Mouse (Mus musculus): ENCODE measurements at regions not wholly inside any gene's neighbourhood (a gene's known extent, or its start where the extent isn't known, plus 50 kb on each side); places are given as distances from the start of the nearest gene placed in this dataset.

GRCm38 (mm10) chr13:59943020-59943419 lies 120.1 kb upstream of the Tut7 start:
- ATAC-seq (replicated peaks) = no peak
- Histone ChIP-seq H3K9me3 (no peaks in the 10 kb centered on the region), H3K27ac (no peak overlapping the region), H3K36me3 (replicated peaks) (no peaks in the 10 kb centered on the region), H3K4me1 (peaks cover 9% of the 10 kb centered on the region; the same call in 1 of the 2 replicates), H3K27me3 (replicated peaks) (0 out of 2 replicates have a peak, but pooled peaks cover 4% of the 10 kb centered on the region), H3K9ac (no peak overlapping the region), H3K4me3 (no peak overlapping the region), H3K4me2 (no peak overlapping the region)
- 35% methylated on average over 3 of the region's 3 CpGs for WGBS

GRCm38 (mm10) chr13:59941519-59941918 lies 118.6 kb upstream of the Tut7 start:
- WGBS = 68% methylated on average over 3 of the region's 3 CpGs
- H3K9me3 ChIP-seq = no peaks in the 10 kb centered on the region
- H3K27ac ChIP-seq = no peak overlapping the region
- ATAC-seq (replicated peaks) = no peak
- H3K36me3 ChIP-seq (replicated peaks) = no peaks in the 10 kb centered on the region
- peaks cover 9% of the 10 kb centered on the region; the same call in 1 of the 2 replicates for H3K4me1 ChIP-seq
- no peak overlapping the region for H3K4me3 ChIP-seq
- 0 out of 2 replicates have a peak, but pooled peaks cover 4% of the 10 kb centered on the region for H3K27me3 ChIP-seq (replicated peaks)
- no peak overlapping the region for H3K9ac ChIP-seq
- no peak overlapping the region; the same call in 1 of the 2 replicates for H3K4me2 ChIP-seq

- no peak for ATAC-seq (replicated peaks)
- Histone ChIP-seq H3K4me1 (peaks cover 9% of the 10 kb centered on the region; the same call in 1 of the 2 replicates), H3K9me3 (no peaks in the 10 kb centered on the region), H3K27me3 (replicated peaks) (0 out of 2 replicates have a peak, but pooled peaks cover 4% of the 10 kb centered on the region), H3K4me3 (no peak overlapping the region), H3K4me2 (peak overlapping the region; percentile 36), H3K36me3 (replicated peaks) (no peaks in the 10 kb centered on the region), H3K27ac (no peak overlapping the region), H3K9ac (no peak overlapping the region; the same call in 1 of the 2 replicates)
- WGBS = 20% methylated on average over 16 of the region's 16 CpGs
These were observed 117.7 kb upstream of the Tut7 start for GRCm38 (mm10) chr13:59940414-59941205.

GRCm38 (mm10) chr13:59939886-59940285 lies 116.9 kb upstream of the Tut7 start:
- ATAC-seq (replicated peaks) = no peak

GRCm38 (mm10) chr13:59937147-59937546 lies 114.2 kb upstream of the Tut7 start:
- no peak overlapping the region for H3K27ac ChIP-seq
- no peaks in the 10 kb centered on the region for H3K9me3 ChIP-seq
- 0 out of 2 replicates have a peak, but pooled peaks cover 4% of the 10 kb centered on the region for H3K27me3 ChIP-seq (replicated peaks)
- WGBS = 71% methylated on average over 3 of the region's 3 CpGs
- no peak overlapping the region for H3K4me2 ChIP-seq
- H3K9ac ChIP-seq = no peak overlapping the region
- H3K4me1 ChIP-seq = peaks cover 9% of the 10 kb centered on the region; the same call in 1 of the 2 replicates
- no peak for ATAC-seq (replicated peaks)
- H3K36me3 ChIP-seq (replicated peaks) = no peaks in the 10 kb centered on the region
- H3K4me3 ChIP-seq = no peak overlapping the region

More at GRCm38 (mm10) chr13:59939886-59940285, 116.9 kb upstream of the Tut7 start:
- Histone ChIP-seq H3K27ac (no peak overlapping the region), H3K27me3 (replicated peaks) (0 out of 2 replicates have a peak, but pooled peaks cover 4% of the 10 kb centered on the region), H3K36me3 (replicated peaks) (no peaks in the 10 kb centered on the region), H3K4me2 (no peak overlapping the region), H3K4me3 (no peak overlapping the region), H3K9me3 (no peaks in the 10 kb centered on the region), H3K9ac (no peak overlapping the region), H3K4me1 (peaks cover 9% of the 10 kb centered on the region; the same call in 1 of the 2 replicates)
- 71% methylated on average over 5 of the region's 5 CpGs for WGBS

- no peak overlapping the region for H3K27ac ChIP-seq
- 38% methylated on average over 1 of the region's 1 CpGs for WGBS
- H3K27me3 ChIP-seq (replicated peaks) = no peaks in the 10 kb centered on the region
- no peak overlapping the region for H3K4me3 ChIP-seq
- H3K9ac ChIP-seq = no peak overlapping the region
- ATAC-seq (replicated peaks) = no peak
- H3K4me2 ChIP-seq = no peak overlapping the region
- no peaks in the 10 kb centered on the region for H3K9me3 ChIP-seq
- H3K4me1 ChIP-seq = no peaks in the 10 kb centered on the region
- no peaks in the 10 kb centered on the region for H3K36me3 ChIP-seq (replicated peaks)
These were observed 111.6 kb upstream of the Tut7 start for GRCm38 (mm10) chr13:59934556-59934955.

- no peaks in the 10 kb centered on the region for H3K36me3 ChIP-seq (replicated peaks)
- no peaks in the 10 kb centered on the region for H3K4me1 ChIP-seq
- H3K9ac ChIP-seq = no peak overlapping the region
- no peak overlapping the region for H3K4me2 ChIP-seq
- ATAC-seq (replicated peaks) = no peak
- no peaks in the 10 kb centered on the region for H3K9me3 ChIP-seq
- 68% methylated on average over 1 of the region's 1 CpGs for WGBS
- no peaks in the 10 kb centered on the region for H3K27me3 ChIP-seq (replicated peaks)
- H3K27ac ChIP-seq = no peak overlapping the region
- no peak overlapping the region for H3K4me3 ChIP-seq
These were observed 111.1 kb upstream of the Tut7 start for GRCm38 (mm10) chr13:59934093-59934492.

- Histone ChIP-seq H3K4me3 (no peak overlapping the region), H3K36me3 (replicated peaks) (no peaks in the 10 kb centered on the region), H3K4me2 (no peak overlapping the region), H3K9ac (no peak overlapping the region), H3K9me3 (no peaks in the 10 kb centered on the region), H3K27ac (peak overlapping the region; percentile 45), H3K4me1 (peaks cover 11% of the 10 kb centered on the region), H3K27me3 (replicated peaks) (no peaks in the 10 kb centered on the region)
- 35% methylated on average over 12 of the region's 12 CpGs for WGBS
- ATAC-seq (replicated peaks) = peak; percentile 77
These were observed 104.6 kb upstream of the Tut7 start for GRCm38 (mm10) chr13:59927379-59928111.

- Histone ChIP-seq H3K36me3 (replicated peaks) (no peaks in the 10 kb centered on the region), H3K27ac (no peak overlapping the region)
- WGBS = 51% methylated on average over 9 of the region's 9 CpGs
These were observed 103.0 kb upstream of the Tut7 start for GRCm38 (mm10) chr13:59925845-59926481.

GRCm38 (mm10) chr13:59917185-59917584 lies 94.2 kb upstream of the Tut7 start:
- H3K4me1 ChIP-seq = no peaks in the 10 kb centered on the region
- H3K9me3 ChIP-seq = no peaks in the 10 kb centered on the region
- no peak overlapping the region for H3K9ac ChIP-seq
- ATAC-seq (replicated peaks) = no peak
- H3K4me2 ChIP-seq = no peak overlapping the region
- no peaks in the 10 kb centered on the region for H3K27me3 ChIP-seq (replicated peaks)
- 90% methylated on average over 5 of the region's 5 CpGs for WGBS
- no peak overlapping the region for H3K27ac ChIP-seq
- H3K36me3 ChIP-seq (replicated peaks) = no peaks in the 10 kb centered on the region
- no peak overlapping the region for H3K4me3 ChIP-seq

More at GRCm38 (mm10) chr13:59925845-59926481, 103.0 kb upstream of the Tut7 start:
- ATAC-seq (replicated peaks) = peak; percentile 58
- Histone ChIP-seq H3K9me3 (no peaks in the 10 kb centered on the region), H3K4me2 (no peak overlapping the region), H3K4me3 (no peak overlapping the region), H3K27me3 (replicated peaks) (no peaks in the 10 kb centered on the region), H3K9ac (no peak overlapping the region), H3K4me1 (peaks cover 11% of the 10 kb centered on the region)

GRCm38 (mm10) chr13:59916166-59917044 lies 93.5 kb upstream of the Tut7 start:
- no peak for ATAC-seq (replicated peaks)
- Histone ChIP-seq H3K4me3 (no peak overlapping the region), H3K9me3 (no peaks in the 10 kb centered on the region), H3K4me2 (no peak overlapping the region), H3K9ac (no peak overlapping the region), H3K27ac (no peak overlapping the region), H3K27me3 (replicated peaks) (no peaks in the 10 kb centered on the region), H3K4me1 (no peaks in the 10 kb centered on the region), H3K36me3 (replicated peaks) (no peaks in the 10 kb centered on the region)
- WGBS = 85% methylated on average over 22 of the region's 22 CpGs

All from midbrain, embryonic 15.5 days (tissue).